Mouse (Mus musculus): Measurements from ENCODE around the gene Olfr95.

DNA sequence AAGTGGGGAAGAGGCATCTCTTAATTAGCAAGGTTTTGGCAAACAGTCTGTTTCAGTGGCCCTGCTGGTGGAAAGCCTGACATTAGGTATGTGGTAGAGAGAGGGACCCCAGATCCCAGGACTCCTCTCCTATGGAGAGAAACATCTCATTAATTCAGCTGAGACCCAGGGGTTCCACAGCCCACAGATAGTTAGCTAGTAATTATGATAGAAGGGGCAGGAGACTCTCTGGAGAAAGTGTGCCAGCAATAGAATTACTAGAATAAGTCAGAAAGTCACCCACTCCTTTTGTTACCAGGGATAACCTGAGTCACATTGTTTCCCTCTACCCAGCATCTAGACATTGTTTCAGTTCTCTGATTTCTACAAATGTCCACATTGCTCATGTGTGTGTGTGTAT, 51.5 kb downstream of the Olfr95 start, which contains the start of gene Olfr93:
- no peak for TF ChIP-seq GATA1 (IDR thresholded peaks at IDR 0.05; ENCODE audit: borderline replicate concordance, low read length)
- TF ChIP-seq FLI1 (IDR thresholded peaks at IDR 0.05; ENCODE audit: low read length): no peak

Data from megakaryocyte, embryonic 14.5 days (primary cell).